Mouse (Mus musculus) midbrain, embryonic 16.5 days (tissue): ENCODE measurements around the gene Gbf1. TPM values are rescaled to one million over a fixed set of nuclear protein-coding genes. Genes with fewer than 3 reads are reported as not detected.
"Not testable (repeated sequence)": the region's sequence is repeated elsewhere in the genome, so short reads cannot be mapped to it uniquely, and the experiment has no call there.

ENCODE experiments used
- ATAC-seq: fragments of 200-750 bp; cut with Nextera tagmentation; 2 replicates; pipeline ENCODE4 v1.8.0; 2017; ENCODE audit warnings: moderate TSS enrichment
- H3K27ac ChIP-seq: fragments of 300-500 bp; sonication (generic); 2 replicates; pipeline ENCODE4 v1.5.1; 2014; ENCODE audit warnings: mild to moderate bottlenecking, low read length, mixed read lengths
- H3K27me3 ChIP-seq: fragments of 300-500 bp; sonication (generic); 2 replicates; pipeline ENCODE4 v1.6.1; 2014; ENCODE audit warnings: low read depth, low read length, mixed read lengths; ENCODE audit not compliant: control insufficient read depth, insufficient read depth
- H3K36me3 ChIP-seq: fragments of 300-500 bp; sonication (generic); 2 replicates; pipeline ENCODE4 v1.6.1; 2014; ENCODE audit warnings: mild to moderate bottlenecking, low read length, moderate library complexity, mixed read lengths; ENCODE audit not compliant: control insufficient read depth, insufficient read depth
- H3K4me1 ChIP-seq: fragments of 300-500 bp; sonication (generic); 2 replicates; pipeline ENCODE4 v1.6.1; 2014; ENCODE audit warnings: mild to moderate bottlenecking, low read length, mixed read lengths; ENCODE audit not compliant: control insufficient read depth, insufficient read depth
- H3K4me2 ChIP-seq: fragments of 300-500 bp; sonication (generic); 2 replicates; pipeline ENCODE4 v1.6.1; 2014; ENCODE audit warnings: mild to moderate bottlenecking, low read length, mixed read lengths
- H3K4me3 ChIP-seq: fragments of 300-500 bp; sonication (generic); 2 replicates; pipeline ENCODE4 v1.5.1; 2014; ENCODE audit warnings: low read depth, mild to moderate bottlenecking, low read length, moderate library complexity, mixed read lengths
- H3K9ac ChIP-seq: fragments of 300-500 bp; sonication (generic); 2 replicates; pipeline ENCODE4 v1.6.1; 2014; ENCODE audit warnings: low read depth, low read length, mixed read lengths
- H3K9me3 ChIP-seq: fragments of 300-500 bp; sonication (generic); replicated peaks from 2 replicates; pipeline ENCODE4 v1.6.1; 2014; ENCODE audit warnings: mild to moderate bottlenecking, low read length, mixed read lengths; ENCODE audit not compliant: control insufficient read depth, poor library complexity, severe bottlenecking
- WGBS: fragments of 180-500 bp; shearing (Covaris S2); extraction: QIAGEN DNeasy Blood & Tissue Kit; methylation state at CpG from one replicate; pipeline ENCODE4 v1.1.7; 2014; 5-methylcytosine and 5-hydroxymethylcytosine counted together
- polyA plus RNA-seq: library from polyadenylated mRNA; unstranded; fragments of >200 nt; fragmentation: Nextera tagmentation; extraction: Ambion mirVana; gene quantifications from 2 replicates; pipeline ENCODE4 v1.2.1, GENCODE M21; 2015

Gene Gbf1
- polyA plus RNA-seq, 1 experiment from 2014 or later, result 62.8 TPM

DNA sequence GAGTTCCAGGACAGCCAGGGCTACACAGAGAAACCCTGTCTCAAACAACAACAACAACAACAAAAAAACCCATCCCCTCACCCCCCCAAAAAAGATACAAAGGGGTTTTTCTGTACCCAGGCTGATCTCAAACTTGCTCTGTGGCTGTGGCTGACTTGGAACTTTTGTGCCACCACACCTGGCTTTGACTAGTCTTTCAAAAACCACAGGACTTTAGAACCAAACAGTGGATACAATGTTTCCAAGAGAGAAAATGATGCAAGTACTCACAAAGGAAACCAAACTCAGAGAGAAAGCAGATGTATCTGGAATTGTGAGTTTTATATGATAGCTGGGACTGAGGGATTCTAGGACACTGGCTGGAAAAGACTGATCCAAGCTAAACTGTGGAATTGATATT lies 27.7 kb upstream of the Gbf1 start:
- Histone ChIP-seq H3K27ac (no peak overlapping the region), H3K4me1 (no peaks in the 10 kb centered on the region), H3K27me3 (peaks cover 2% of the 10 kb centered on the region; the same call in 1 of the 2 replicates), H3K36me3 (no peaks in the 10 kb centered on the region), H3K9me3 (no peaks in the 10 kb centered on the region), H3K9ac (no peak overlapping the region), H3K4me3 (no peak overlapping the region), H3K4me2 (no peak overlapping the region)
- no peak for ATAC-seq

GRCm38 (mm10) chr19:46126301-46126700 lies 26.0 kb upstream of the Gbf1 start:
- Histone ChIP-seq H3K36me3 (no peaks in the 10 kb centered on the region), H3K9me3 (no peaks in the 10 kb centered on the region), H3K4me3 (no peak overlapping the region), H3K4me1 (no peaks in the 10 kb centered on the region), H3K9ac (no peak overlapping the region), H3K27me3 (peaks cover 15% of the 10 kb centered on the region), H3K4me2 (no peak overlapping the region), H3K27ac (no peak overlapping the region)
- WGBS, result 94% methylated on average over 4 of the region's 4 CpGs
- ATAC-seq, result no peak

- peaks cover 40% of the 10 kb centered on the region for H3K27me3 ChIP-seq
- H3K4me1 ChIP-seq, ATAC-seq, H3K4me3 ChIP-seq, H3K9me3 ChIP-seq, H3K36me3 ChIP-seq, H3K9ac ChIP-seq, H3K27ac ChIP-seq, H3K4me2 ChIP-seq: not testable (repeated sequence)
- WGBS, result 76% methylated on average over 6 of the region's 6 CpGs
These were observed 22.6 kb upstream of the Gbf1 start for GRCm38 (mm10) chr19:46129737-46130136.

GRCm38 (mm10) chr19:46131283-46131682 lies 21.0 kb upstream of the Gbf1 start:
- H3K36me3 ChIP-seq, result no peaks in the 10 kb centered on the region
- H3K27me3 ChIP-seq, result peaks cover 42% of the 10 kb centered on the region
- peak overlapping the region; percentile 39 for H3K4me2 ChIP-seq
- no peaks in the 10 kb centered on the region for H3K9me3 ChIP-seq
- H3K4me3 ChIP-seq, result no peak overlapping the region
- H3K9ac ChIP-seq, result no peak overlapping the region
- no peak for ATAC-seq
- H3K27ac ChIP-seq, result no peak overlapping the region
- H3K4me1 ChIP-seq, result peaks cover 12% of the 10 kb centered on the region; the same call in 1 of the 2 replicates
- WGBS, result 18% methylated on average over 5 of the region's 8 CpGs

- Histone ChIP-seq H3K27ac (no peak within 1 kb of the TSS), H3K4me2 (peak within 1 kb of the TSS; percentile 39), H3K36me3 (no peaks in the 10 kb centered on the region), H3K4me3 (peak within 1 kb of the TSS; percentile 7), H3K9ac (no peak within 1 kb of the TSS), H3K4me1 (peaks cover 17% of the 10 kb centered on the region; the same call in 1 of the 2 replicates), H3K27me3 (peaks cover 44% of the 10 kb centered on the region), H3K9me3 (no peaks in the 10 kb centered on the region)
- ATAC-seq, result no peak
- 3% methylated on average over 31 of the region's 31 CpGs for WGBS
These were observed 20.4 kb upstream of the Gbf1 start, which contains the start of gene Elovl3 for GRCm38 (mm10) chr19:46131694-46132525. Gene Elovl3 (plus strand): TSS chr19:46131897.

DNA sequence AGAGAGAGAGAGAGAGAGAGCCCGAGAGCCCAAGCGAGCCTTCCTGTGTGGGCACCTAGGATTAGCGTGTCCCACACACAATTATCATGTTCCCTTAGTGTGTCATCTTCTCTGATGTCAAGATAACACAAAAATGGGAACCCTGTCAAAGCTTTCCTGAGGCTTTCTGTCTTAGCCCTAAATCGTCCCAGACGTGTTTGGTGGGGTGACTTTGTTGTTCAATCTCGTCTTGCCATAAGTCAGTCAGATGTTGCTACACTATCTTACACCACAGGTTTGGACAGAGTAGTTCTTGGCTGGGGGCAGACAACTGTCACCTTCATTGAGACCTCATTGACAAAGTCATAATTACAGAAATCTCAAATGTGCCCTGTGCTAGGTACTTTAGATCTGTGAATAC lies 19.7 kb upstream of the Gbf1 start:
- Histone ChIP-seq H3K36me3 (no peaks in the 10 kb centered on the region), H3K4me1 (peaks cover 17% of the 10 kb centered on the region; the same call in 1 of the 2 replicates), H3K4me2 (no peak overlapping the region), H3K27ac (no peak overlapping the region), H3K27me3 (peaks cover 50% of the 10 kb centered on the region), H3K9me3 (no peaks in the 10 kb centered on the region), H3K9ac (no peak overlapping the region), H3K4me3 (no peak overlapping the region)
- no peak for ATAC-seq
- 22% methylated on average over 6 of the region's 6 CpGs for WGBS

DNA sequence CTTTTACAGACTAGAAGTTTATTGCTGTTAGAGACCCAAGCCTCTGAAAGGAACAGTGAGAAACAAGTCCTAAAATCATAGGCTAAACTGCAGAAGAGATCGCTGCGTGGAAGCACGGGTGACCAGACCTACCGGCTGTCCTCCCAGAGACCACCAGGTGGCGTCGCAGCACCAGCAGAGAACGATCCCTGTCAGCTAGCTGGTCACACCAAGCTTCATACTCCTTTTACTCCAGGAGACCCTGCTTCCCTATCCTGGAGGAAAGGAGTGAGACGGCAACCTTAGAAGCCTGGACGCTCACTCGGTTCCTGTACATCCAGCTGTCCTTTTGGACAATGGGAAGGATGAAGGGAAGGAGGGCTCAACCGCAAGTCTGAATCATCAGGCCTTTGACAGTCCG lies 17.0 kb upstream of the Gbf1 start:
- Histone ChIP-seq H3K4me2 (peak overlapping the region; percentile 100), H3K27me3 (peaks cover 61% of the 10 kb centered on the region), H3K4me1 (peaks cover 17% of the 10 kb centered on the region; the same call in 1 of the 2 replicates), H3K9ac (peak overlapping the region; percentile 70; the same call in 1 of the 2 replicates), H3K27ac (no peak overlapping the region), H3K4me3 (peak overlapping the region; percentile 63), H3K9me3 (no peaks in the 10 kb centered on the region), H3K36me3 (no peaks in the 10 kb centered on the region)
- ATAC-seq, result peak; percentile 74
- WGBS, result 1% methylated on average over 12 of the region's 12 CpGs

DNA sequence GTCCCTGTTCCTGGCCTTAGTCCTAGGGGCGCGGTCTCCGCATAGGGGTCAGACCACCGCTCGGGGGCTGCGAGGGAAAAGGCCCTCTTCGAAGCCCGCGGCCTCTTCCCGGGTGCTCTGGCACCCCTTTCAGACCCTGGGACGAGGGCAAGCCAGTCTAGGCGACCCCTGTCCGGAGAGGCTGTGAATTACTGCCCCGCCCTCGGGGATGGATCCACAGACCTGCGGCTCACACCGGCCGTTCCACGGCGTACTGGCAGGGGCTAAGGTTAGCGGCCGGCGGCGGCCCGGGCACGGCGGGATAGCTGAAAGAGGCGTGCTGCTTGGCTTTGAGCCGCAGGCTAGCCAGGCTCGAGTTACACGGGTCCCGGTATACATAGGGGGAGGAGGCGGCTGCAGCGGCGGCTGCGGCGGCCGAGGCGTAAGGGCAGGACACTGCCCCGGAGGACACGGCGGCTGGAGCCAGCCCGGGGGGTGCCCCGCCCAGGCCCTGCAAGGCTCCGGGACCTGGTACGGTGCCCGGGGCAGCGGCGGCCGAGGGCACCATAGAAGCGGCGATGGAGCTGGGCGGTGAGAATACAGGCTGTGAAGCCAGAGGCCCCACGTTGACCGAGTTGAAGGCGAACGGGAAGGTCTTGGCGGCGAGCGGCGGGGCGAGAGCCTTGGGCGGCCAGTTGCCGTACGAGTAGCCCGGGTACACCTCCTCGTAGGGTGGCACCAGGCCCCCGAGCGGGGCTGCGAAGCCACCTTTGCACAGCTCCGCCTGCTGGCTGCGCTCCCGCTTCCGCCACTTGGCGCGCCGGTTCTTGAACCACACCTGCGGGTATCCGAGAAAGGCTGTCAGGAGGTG lies 16.3 kb upstream of the Gbf1 start:
- no peaks in the 10 kb centered on the region for H3K36me3 ChIP-seq
- H3K27me3 ChIP-seq, result peaks cover 54% of the 10 kb centered on the region
- H3K4me2 ChIP-seq, result peak overlapping the region; percentile 100
- WGBS, result under 1% methylated on average over 78 of the region's 79 CpGs
- H3K4me1 ChIP-seq, result peaks cover 17% of the 10 kb centered on the region; the same call in 1 of the 2 replicates
- peak overlapping the region; percentile 63 for H3K4me3 ChIP-seq
- H3K27ac ChIP-seq, result no peak overlapping the region
- peak overlapping the region; percentile 70 for H3K9ac ChIP-seq
- ATAC-seq, result peak; percentile 63
- no peaks in the 10 kb centered on the region for H3K9me3 ChIP-seq
